Mouse (Mus musculus): ENCODE data around the gene Camk2n1. TPM values are rescaled to one million over a fixed set of nuclear protein-coding genes. Genes with fewer than 3 reads are reported as not detected.

The Camk2n1 gene
- polyA plus RNA-seq, 1 experiment from 2014 or later = 5.1 TPM

GRCm38 (mm10) chr4:138462971-138463831, 9.1 kb downstream of the Camk2n1 start:
- Histone ChIP-seq H3K4me1 (replicated peaks) (peaks cover 62% of the 10 kb centered on the region), H3K4me3 (peak overlapping the region; percentile 41), H3K27me3 (ENCODE audit: insufficient read depth, poor library complexity, severe bottlenecking) (peaks cover 77% of the 10 kb centered on the region), H3K27ac (peak overlapping the region; percentile 90), H3K9me3 (peaks cover 2% of the 10 kb centered on the region; the same call in 1 of the 2 replicates), H3K36me3 (no peaks in the 10 kb centered on the region)
- peak; percentile 54 for DNase-seq (ENCODE audit: low spot score)
- 3% methylated on average over 11 of the region's 11 CpGs for WGBS

GRCm38 (mm10) chr4:138463832-138464487, 9.8 kb downstream of the Camk2n1 start:
- Histone ChIP-seq H3K9me3 (peaks cover 2% of the 10 kb centered on the region; the same call in 1 of the 2 replicates), H3K27ac (peak overlapping the region; percentile 90), H3K4me3 (peak overlapping the region; percentile 41), H3K27me3 (ENCODE audit: insufficient read depth, poor library complexity, severe bottlenecking) (peaks cover 74% of the 10 kb centered on the region), H3K4me1 (replicated peaks) (peaks cover 59% of the 10 kb centered on the region), H3K36me3 (no peaks in the 10 kb centered on the region)
- peak; percentile 61 for DNase-seq (ENCODE audit: low spot score)
- WGBS = 4% methylated on average over 11 of the region's 11 CpGs

GRCm38 (mm10) chr4:138464667-138465353, 10.7 kb downstream of the Camk2n1 start:
- Histone ChIP-seq H3K4me3 (peak overlapping the region; percentile 41), H3K27ac (peak overlapping the region; percentile 90), H3K27me3 (ENCODE audit: insufficient read depth, poor library complexity, severe bottlenecking) (peaks cover 69% of the 10 kb centered on the region), H3K36me3 (no peaks in the 10 kb centered on the region), H3K4me1 (replicated peaks) (peaks cover 55% of the 10 kb centered on the region), H3K9me3 (peaks cover 2% of the 10 kb centered on the region; the same call in 1 of the 2 replicates)
- WGBS = under 1% methylated on average over 21 of the region's 22 CpGs
- peak; percentile 85 for DNase-seq (ENCODE audit: low spot score)

DNA sequence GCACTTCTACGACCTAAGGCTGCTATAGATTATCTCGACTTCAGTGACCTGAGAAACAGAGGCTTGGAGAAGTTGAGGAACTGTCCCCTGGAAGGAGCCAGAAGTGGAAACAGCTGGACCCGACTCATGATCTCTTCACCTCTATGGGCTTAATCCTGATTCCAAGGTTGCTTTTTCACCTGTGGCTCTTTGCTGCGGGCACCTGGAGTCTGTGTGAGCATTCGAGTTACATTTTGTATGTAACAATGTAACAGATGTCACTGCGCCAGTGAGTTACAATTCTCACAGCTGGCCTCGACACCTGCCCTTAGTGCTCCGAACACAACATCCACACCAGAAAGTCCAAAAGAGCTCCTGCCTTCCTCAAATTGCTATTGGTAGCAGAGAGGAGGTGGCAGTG, 11.3 kb downstream of the Camk2n1 start:
- WGBS = 36% methylated on average over 8 of the region's 8 CpGs
- H3K4me3 ChIP-seq = no peak overlapping the region
- H3K9me3 ChIP-seq = peaks cover 2% of the 10 kb centered on the region; the same call in 1 of the 2 replicates
- H3K27me3 ChIP-seq (ENCODE audit: insufficient read depth, poor library complexity, severe bottlenecking) = peaks cover 66% of the 10 kb centered on the region
- H3K4me1 ChIP-seq (replicated peaks) = peaks cover 50% of the 10 kb centered on the region
- DNase-seq (ENCODE audit: low spot score) = no peak
- H3K36me3 ChIP-seq = no peaks in the 10 kb centered on the region
- peak overlapping the region; percentile 90 for H3K27ac ChIP-seq

GRCm38 (mm10) chr4:138466690-138467089, 12.6 kb downstream of the Camk2n1 start:
- 69% methylated on average over 6 of the region's 6 CpGs for WGBS
- no peak for DNase-seq (ENCODE audit: low spot score)

DNA sequence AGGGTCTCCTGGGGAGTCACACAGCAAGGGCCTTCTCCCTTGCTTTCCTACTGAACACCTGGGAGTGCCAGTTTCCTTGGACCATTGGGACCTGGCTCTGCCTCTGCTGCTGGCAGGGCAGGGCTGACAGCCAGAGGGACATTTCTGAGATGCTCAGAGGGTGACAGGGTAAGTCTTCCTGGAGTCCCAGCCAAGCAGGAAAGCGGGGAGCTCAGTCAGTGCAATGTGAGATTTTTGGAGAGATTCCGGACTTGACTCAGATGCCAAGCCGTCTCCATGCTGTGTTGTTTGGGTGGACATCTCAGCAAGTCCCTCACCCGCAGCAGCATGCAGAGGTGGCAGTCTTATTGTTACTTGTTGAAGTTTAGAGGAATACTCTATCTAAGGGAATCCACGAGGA, 13.3 kb downstream of the Camk2n1 start:
- H3K36me3 ChIP-seq = no peaks in the 10 kb centered on the region
- peaks cover 47% of the 10 kb centered on the region for H3K27me3 ChIP-seq (ENCODE audit: insufficient read depth, poor library complexity, severe bottlenecking)
- H3K9me3 ChIP-seq = peaks cover 2% of the 10 kb centered on the region; the same call in 1 of the 2 replicates
- no peak for DNase-seq (ENCODE audit: low spot score)
- H3K4me3 ChIP-seq = no peak overlapping the region
- no peak overlapping the region for H3K27ac ChIP-seq
- peaks cover 42% of the 10 kb centered on the region for H3K4me1 ChIP-seq (replicated peaks)
- WGBS = 85% methylated on average over 5 of the region's 5 CpGs

More at GRCm38 (mm10) chr4:138466690-138467089, 12.6 kb downstream of the Camk2n1 start:
- Histone ChIP-seq H3K4me1 (replicated peaks) (peaks cover 48% of the 10 kb centered on the region), H3K9me3 (peaks cover 2% of the 10 kb centered on the region; the same call in 1 of the 2 replicates), H3K27me3 (ENCODE audit: insufficient read depth, poor library complexity, severe bottlenecking) (peaks cover 55% of the 10 kb centered on the region), H3K27ac (no peak overlapping the region; the same call in 1 of the 2 replicates), H3K36me3 (no peaks in the 10 kb centered on the region), H3K4me3 (no peak overlapping the region)

DNA sequence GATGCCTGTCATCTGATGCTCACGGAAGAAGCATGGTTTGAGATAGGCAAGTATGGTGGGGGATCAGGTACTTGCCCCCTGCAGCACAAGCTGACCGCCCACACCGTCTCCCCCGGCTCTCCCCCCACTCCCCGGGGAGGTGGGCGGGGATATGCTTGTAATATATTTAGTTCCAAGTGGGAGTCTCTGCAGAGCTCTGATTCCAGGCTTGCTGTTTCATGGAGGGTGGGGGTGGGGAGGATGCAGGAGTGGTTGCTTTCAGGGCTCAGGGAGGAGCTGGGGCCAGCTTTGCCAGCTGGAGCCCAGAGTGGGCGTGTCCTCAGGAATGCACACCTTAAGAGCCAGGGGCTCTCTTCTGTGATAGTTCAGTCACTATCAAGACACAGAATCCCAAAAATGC, 15.0 kb downstream of the Camk2n1 start:
- WGBS = 18% methylated on average over 7 of the region's 7 CpGs
- Histone ChIP-seq H3K36me3 (no peaks in the 10 kb centered on the region), H3K9me3 (peaks cover 2% of the 10 kb centered on the region; the same call in 1 of the 2 replicates), H3K4me1 (replicated peaks) (peaks cover 26% of the 10 kb centered on the region), H3K27me3 (ENCODE audit: insufficient read depth, poor library complexity, severe bottlenecking) (peaks cover 44% of the 10 kb centered on the region), H3K4me3 (no peak overlapping the region), H3K27ac (no peak overlapping the region)
- DNase-seq (ENCODE audit: low spot score) = no peak

DNA sequence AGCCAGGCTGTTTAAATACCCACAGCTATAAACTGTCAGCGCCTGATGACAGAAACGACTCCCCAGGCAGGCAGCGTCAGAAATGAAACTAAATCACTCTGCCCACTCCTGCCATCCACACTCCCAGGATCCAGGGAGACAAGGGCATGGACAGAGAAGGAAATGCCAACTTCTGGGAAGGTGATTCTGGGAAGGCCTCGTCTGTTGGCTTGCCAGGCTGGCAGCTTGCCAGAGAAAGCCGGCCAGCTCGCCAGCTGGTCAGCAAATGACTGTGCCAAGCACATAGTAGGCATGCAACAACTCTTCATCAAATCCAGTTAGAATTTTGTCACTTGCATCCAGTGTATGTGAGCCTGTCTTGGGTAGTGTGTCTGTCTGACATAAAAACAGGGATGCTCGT, 17.1 kb downstream of the Camk2n1 start:
- no peak for DNase-seq (ENCODE audit: low spot score)
- Histone ChIP-seq H3K4me1 (replicated peaks) (peaks cover 18% of the 10 kb centered on the region), H3K27ac (no peak overlapping the region), H3K9me3 (peaks cover 2% of the 10 kb centered on the region; the same call in 1 of the 2 replicates), H3K36me3 (no peaks in the 10 kb centered on the region), H3K27me3 (ENCODE audit: insufficient read depth, poor library complexity, severe bottlenecking) (peaks cover 43% of the 10 kb centered on the region), H3K4me3 (no peak overlapping the region)
- 81% methylated on average over 7 of the region's 7 CpGs for WGBS

DNA sequence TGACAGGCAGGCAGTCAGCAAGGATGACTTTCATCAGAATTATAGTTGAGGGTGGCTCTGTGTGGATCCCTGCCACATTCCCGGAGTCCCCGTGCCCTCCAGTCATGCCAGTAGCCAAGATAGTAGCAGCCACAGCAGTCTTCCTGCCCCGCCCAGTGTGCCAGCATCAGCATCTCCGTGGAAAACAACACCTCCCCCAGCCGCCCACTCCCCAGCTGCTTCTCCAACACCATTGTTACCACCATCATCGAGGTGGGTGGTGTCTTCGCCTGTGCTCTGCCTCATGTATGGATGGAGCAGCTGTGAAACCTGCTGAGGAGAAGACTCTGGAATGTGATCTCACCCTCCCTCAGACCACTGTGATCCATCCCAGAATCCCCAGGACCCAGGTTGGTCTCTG, 25.5 kb downstream of the Camk2n1 start:
- WGBS = 77% methylated on average over 7 of the region's 7 CpGs
- DNase-seq (ENCODE audit: low spot score) = no peak
- Histone ChIP-seq H3K4me1 (replicated peaks) (peaks cover 21% of the 10 kb centered on the region), H3K36me3 (no peaks in the 10 kb centered on the region), H3K27ac (no peak overlapping the region), H3K4me3 (no peak overlapping the region), H3K27me3 (ENCODE audit: insufficient read depth, poor library complexity, severe bottlenecking) (peaks cover 29% of the 10 kb centered on the region), H3K9me3 (no peaks in the 10 kb centered on the region)

- Histone ChIP-seq H3K36me3 (no peaks in the 10 kb centered on the region), H3K4me3 (no peak overlapping the region), H3K27me3 (ENCODE audit: insufficient read depth, poor library complexity, severe bottlenecking) (peaks cover 17% of the 10 kb centered on the region; the same call in 1 of the 2 replicates), H3K4me1 (replicated peaks) (peaks cover 24% of the 10 kb centered on the region), H3K27ac (no peak overlapping the region), H3K9me3 (no peaks in the 10 kb centered on the region)
- no peak for DNase-seq (ENCODE audit: low spot score)
- 70% methylated on average over 9 of the region's 9 CpGs for WGBS
Measured at GRCm38 (mm10) chr4:138480962-138481361, 26.8 kb downstream of the Camk2n1 start.

GRCm38 (mm10) chr4:138482721-138483120, 28.6 kb downstream of the Camk2n1 start:
- 75% methylated on average over 8 of the region's 8 CpGs for WGBS
- Histone ChIP-seq H3K27me3 (ENCODE audit: insufficient read depth, poor library complexity, severe bottlenecking) (peaks cover 4% of the 10 kb centered on the region; the same call in 1 of the 2 replicates), H3K27ac (no peak overlapping the region), H3K36me3 (no peaks in the 10 kb centered on the region), H3K4me1 (replicated peaks) (peaks cover 16% of the 10 kb centered on the region), H3K4me3 (no peak overlapping the region), H3K9me3 (no peaks in the 10 kb centered on the region)
- no peak for DNase-seq (ENCODE audit: low spot score)

DNA sequence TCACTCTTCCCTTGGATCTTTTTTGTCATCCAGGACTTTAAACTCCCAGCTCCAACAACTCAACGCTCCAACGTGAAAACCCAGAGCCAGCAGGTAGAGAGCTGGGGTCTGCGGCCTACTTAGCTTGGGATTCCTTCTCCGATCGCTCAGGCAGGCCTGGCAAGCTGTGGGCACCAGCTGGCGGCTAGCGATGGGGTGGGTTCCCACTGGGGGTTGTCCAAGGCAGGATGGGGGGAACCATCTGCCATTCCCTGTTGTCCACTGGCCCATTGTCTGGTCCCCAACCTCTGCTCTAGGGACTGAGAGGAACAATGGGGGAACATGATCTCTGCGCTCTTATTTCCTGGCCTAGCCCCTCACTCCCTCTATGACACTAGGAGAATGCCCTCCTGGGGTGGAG, 34.1 kb downstream of the Camk2n1 start:
- 32% methylated on average over 8 of the region's 8 CpGs for WGBS
- peaks cover 3% of the 10 kb centered on the region for H3K27me3 ChIP-seq (ENCODE audit: insufficient read depth, poor library complexity, severe bottlenecking)
- peaks cover 46% of the 10 kb centered on the region for H3K4me1 ChIP-seq (replicated peaks)
- no peaks in the 10 kb centered on the region for H3K36me3 ChIP-seq
- peak overlapping the region; percentile 76 for H3K27ac ChIP-seq
- peak; percentile 41 for DNase-seq (ENCODE audit: low spot score)
- no peaks in the 10 kb centered on the region for H3K9me3 ChIP-seq
- H3K4me3 ChIP-seq = 0 out of 2 replicates have a peak overlapping the region, but pooled peaks have one; percentile 1
